Mouse (Mus musculus) cerebellum, postnatal 25 days (tissue): ENCODE data around the gene Trpc5.

Source experiments
- DNase-seq, 2 experiments: peaks; one replicate each; pipeline ENCODE4 v3.0.0; 2021; ENCODE audit warnings: mixed read lengths in 2 of 2

Trpc5 gene

GRCm38 (mm10) chrX:144688142-144688206 is at the start of gene Trpc5:
Gene Trpc5, minus strand, starts transcription at chrX:144688180.
- DNase-seq: no peak

GRCm38 (mm10) chrX:144716330-144716729 is 28.4 kb upstream of the Trpc5 start:
- DNase-seq: no peak

GRCm38 (mm10) chrX:144689859-144690181 is 1.8 kb upstream of the Trpc5 start:
- peak; percentile 4 for DNase-seq

- peak; percentile 11 to 14 for DNase-seq
Observed at GRCm38 (mm10) chrX:144689119-144689858, 1.3 kb upstream of the Trpc5 start.

- DNase-seq: peak; percentile 11 to 30
Observed at GRCm38 (mm10) chrX:144688207-144689118, 483 bp upstream of the Trpc5 start, which contains the start of gene Rtl4. Gene Rtl4, plus strand, starts transcription at chrX:144688907.

- DNase-seq: peak; percentile 22 to 27
Observed at GRCm38 (mm10) chrX:144687742-144688141, 238 bp downstream of the Trpc5 start.

- no peak for DNase-seq
Observed at GRCm38 (mm10) chrX:144652196-144652595, 35.8 kb downstream of the Trpc5 start.

GRCm38 (mm10) chrX:144645394-144645793 is 42.6 kb downstream of the Trpc5 start:
- DNase-seq: no peak

GRCm38 (mm10) chrX:144644756-144645155 is 43.2 kb downstream of the Trpc5 start:
- no peak for DNase-seq

- no peak for DNase-seq
Observed at GRCm38 (mm10) chrX:144612753-144613152, 75.2 kb downstream of the Trpc5 start.

GRCm38 (mm10) chrX:144536431-144536830 is 151.5 kb downstream of the Trpc5 start:
- DNase-seq: no peak

- DNase-seq: no peak
Observed at GRCm38 (mm10) chrX:144526042-144526441, 161.9 kb downstream of the Trpc5 start.

GRCm38 (mm10) chrX:144523239-144523638 is 164.7 kb downstream of the Trpc5 start:
- no peak for DNase-seq

GRCm38 (mm10) chrX:144491394-144491793 is 196.6 kb downstream of the Trpc5 start:
- DNase-seq: peak; percentile 54 to 76

- DNase-seq: peak; percentile 9 to 14
Observed at GRCm38 (mm10) chrX:144464416-144464815, 223.6 kb downstream of the Trpc5 start.

- DNase-seq: no peak
Observed at GRCm38 (mm10) chrX:144456281-144456680, 231.7 kb downstream of the Trpc5 start, which contains the start of gene Trpc5os. Gene Trpc5os, plus strand, starts transcription at chrX:144456581.

GRCm38 (mm10) chrX:144423848-144424247 is 264.1 kb downstream of the Trpc5 start:
- no peak for DNase-seq

GRCm38 (mm10) chrX:144421091-144421490 is 266.9 kb downstream of the Trpc5 start:
- DNase-seq: no peak

- no peak for DNase-seq
Observed at GRCm38 (mm10) chrX:144420259-144420658, 267.7 kb downstream of the Trpc5 start.

- no peak for DNase-seq
Observed at GRCm38 (mm10) chrX:144408036-144408435, 279.9 kb downstream of the Trpc5 start.

- DNase-seq: peak; percentile 67 to 68
Observed at GRCm38 (mm10) chrX:144403526-144403925, 284.5 kb downstream of the Trpc5 start.

GRCm38 (mm10) chrX:144374196-144374595 is 313.8 kb downstream of the Trpc5 start:
- DNase-seq: no peak

GRCm38 (mm10) chrX:144338355-144338754 is 349.6 kb downstream of the Trpc5 start:
- DNase-seq: no peak

GRCm38 (mm10) chrX:144337938-144338337 is 350.0 kb downstream of the Trpc5 start:
- DNase-seq: no peak
